18 mouse cellular contexts compared by ENCODE assay signal in the genomic region with DNA sequence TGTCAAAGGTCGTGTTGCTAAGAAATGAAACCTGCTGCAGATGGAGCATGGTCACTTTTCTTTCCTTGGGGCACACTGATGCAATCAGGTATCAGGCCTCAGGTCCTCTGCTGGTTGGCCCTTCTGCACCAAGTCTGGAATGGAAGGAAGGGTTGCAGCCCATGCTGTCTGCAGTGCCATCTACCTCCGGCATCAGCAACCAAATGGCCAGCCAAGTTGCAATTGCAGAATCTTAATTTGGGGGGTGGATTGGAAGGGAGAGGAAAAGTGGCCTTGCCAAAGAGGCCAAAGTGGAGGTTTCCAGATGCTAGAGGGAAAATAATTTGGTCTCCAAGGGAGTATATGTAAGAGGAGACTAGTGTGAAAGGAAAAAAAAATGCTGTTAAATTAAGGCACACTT.
A peak's percentile ranks its signal among the peaks of the same experiment; 100 is the strongest.
DNase-seq lines count a peak whose midpoint lies in the region.
"Had no signal": no experiment of that assay in that cellular context is flagged by ENCODE, and none has a peak within 500 bp of the region (broad histone marks: within the 10 kb centered on the region; RNA-seq: fewer than 3 reads in every experiment).

No protein-coding gene starts in this region.

- H3K27ac ChIP-seq in brown adipose tissue, adult 24 weeks (replicated peaks; ENCODE audit: low read depth, low read length), result peak overlapping the region; percentile 81; the same call in 1 of the 2 replicates
- H3K27ac ChIP-seq: embryonic facial prominence, embryonic 15.5 days; forebrain, embryonic 10.5 days; heart, embryonic 10.5 days; hindbrain, embryonic 12.5 days had no signal

- no peak overlapping the region for H3K4me3 ChIP-seq in brown adipose tissue, adult 24 weeks (ENCODE audit: insufficient read depth, low read depth, low read length)
- H3K4me3 ChIP-seq: embryonic facial prominence, embryonic 15.5 days; erythroblast, embryonic 14.5 days; forebrain, embryonic 10.5 days; heart, embryonic 10.5 days; hindbrain, embryonic 12.5 days had no signal

- H3K4me1 ChIP-seq in brown adipose tissue, adult 24 weeks (ENCODE audit: control insufficient read depth, insufficient read depth, insufficient read length, low read length), result peaks cover 7% of the 10 kb centered on the region
- H3K4me1 ChIP-seq: heart, embryonic 10.5 days had no signal

- peak; percentile 40 for DNase-seq in adrenal gland, postnatal 14 days
- DNase-seq in adrenal gland, adult 8-10 months, result no peak
- peak; percentile 17 for DNase-seq in gastrocnemius, adult 18-20 months (ENCODE audit: low spot score)
- no peak for DNase-seq in gastrocnemius, postnatal 25 days
- peak; percentile 75 for DNase-seq in adipocyte (ENCODE audit: low spot score)
- no peak for DNase-seq in layer of hippocampus, postnatal 10 days (ENCODE audit: low spot score in 2 of 2)
- no peak for DNase-seq in right cerebral cortex, adult 2 months (ENCODE audit: low spot score in 2 of 2)
- DNase-seq: cerebellum, postnatal 36 days; gastrocnemius, postnatal 14 days; heart, postnatal 10 days; heart, postnatal 4 days; kidney, adult 8-10 months had no signal

Comparison
In these comparisons a context has a peak if more than half of its experiments do, and no peak if none do; other contexts are left out.
1. DNase-seq: peak in adrenal gland, postnatal 14 days (single experiment), gastrocnemius, adult 18-20 months (single experiment) and adipocyte (single experiment); none in adrenal gland, adult 8-10 months (single experiment), gastrocnemius, postnatal 25 days (single experiment), layer of hippocampus, postnatal 10 days (0 of 2) and right cerebral cortex, adult 2 months (0 of 2).